Mouse (Mus musculus): Measurements from ENCODE around the gene Vmn1r123.
"Not testable (repeated sequence)": the region's sequence is repeated elsewhere in the genome, so short reads cannot be mapped to it uniquely, and the experiment has no call there.

Gene Vmn1r123

GRCm38 (mm10) chr7:21161885-21162284 is at the start of gene Vmn1r123:
Vmn1r123 (plus strand) TSS chr7:21162185.
- not testable (repeated sequence) for DNase-seq (ENCODE audit: low read depth, low spot score)

GRCm38 (mm10) chr7:21134028-21134427 is 28.0 kb upstream of the Vmn1r123 start, which contains the start of gene Vmn1r122:
Vmn1r122 (minus strand) TSS chr7:21134128.
- not testable (repeated sequence) for DNase-seq (ENCODE audit: low read depth, low spot score)

- not testable (repeated sequence) for DNase-seq (ENCODE audit: low read depth, low spot score)
Measured at GRCm38 (mm10) chr7:21190323-21190722, 28.3 kb downstream of the Vmn1r123 start, which contains the start of gene Gm5157. Gm5157 (minus strand) TSS chr7:21190423.

Measured in ZHBTc4 (cell line).